Mouse (Mus musculus): Measurements from ENCODE around the gene Plscr1. TPM values are rescaled to one million over a fixed set of nuclear protein-coding genes. Genes with fewer than 3 reads are reported as not detected.

Gene Plscr1
- total and polyA plus RNA-seq, 3 experiments, result 5.5 to 9.5 TPM; not detected in 1

DNA sequence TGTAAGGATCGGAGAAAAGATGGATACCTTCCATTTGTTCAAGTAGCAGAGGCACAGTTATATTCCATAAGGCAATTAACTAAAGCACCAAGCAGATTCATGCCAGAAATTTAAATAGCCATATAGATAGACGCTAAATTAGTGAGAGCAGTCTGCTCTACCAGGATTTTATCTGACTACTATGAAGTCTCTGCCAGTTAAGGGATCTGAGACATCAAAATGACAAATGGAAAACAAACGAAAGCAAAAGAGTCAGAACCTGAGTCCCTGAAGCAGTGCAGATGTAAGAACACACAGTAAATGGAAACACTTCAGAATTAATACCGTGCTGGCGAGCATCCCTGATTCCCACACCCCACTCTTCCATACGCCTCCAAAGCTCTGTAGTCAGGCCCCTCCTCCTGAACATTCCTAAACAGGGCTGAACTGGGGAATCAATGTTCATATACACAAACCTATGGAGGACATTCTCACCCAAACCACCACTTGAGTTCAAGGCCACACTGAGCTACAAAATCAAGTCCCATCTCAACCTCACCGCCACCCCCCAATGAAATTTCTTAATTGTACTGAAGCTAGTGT is 39.1 kb upstream of the Plscr1 start:
- Histone ChIP-seq H3K4me3 (ENCODE audit: control insufficient read depth in 1 of 2, insufficient read depth in 1 of 2, low read depth in 2 of 2, low read length in 2 of 2) (no peak overlapping the region), H3K36me3 (ENCODE audit: control insufficient read depth in 1 of 2, insufficient read depth in 2 of 2, low read length in 2 of 2) (peaks cover 0 to 8% of the 10 kb centered on the region in 2 experiments; a peak in 2 of 4 replicates), H3K79me2 (ENCODE audit: control insufficient read depth, insufficient read depth, low read length, poor library complexity) (no peaks in the 10 kb centered on the region), H3K4me1 (ENCODE audit: control insufficient read depth in 1 of 2, insufficient read depth in 2 of 2, low read length in 2 of 2) (peaks cover 0 to 8% of the 10 kb centered on the region in 2 experiments; a peak in 3 of 4 replicates), H3K27ac (ENCODE audit: control insufficient read depth, low read depth, low read length) (no peak overlapping the region), H3K9ac (ENCODE audit: control insufficient read depth, low read depth, low read length, poor library complexity, severe bottlenecking) (no peak overlapping the region), H3K27me3 (ENCODE audit: control insufficient read depth in 1 of 2, insufficient read depth in 2 of 2, low read length in 2 of 2) (peaks cover 0 to 2% of the 10 kb centered on the region in 2 experiments; a peak in 1 of 4 replicates), H3K9me3 (replicated peaks; ENCODE audit: insufficient read depth, low read length) (no peaks in the 10 kb centered on the region)
- no peak for DNase-seq (ENCODE audit: low read depth, low spot score)
- TF ChIP-seq TCF12 (IDR thresholded peaks at IDR 0.05; ENCODE audit: low read depth, low read length) (no peak), MAX (IDR thresholded peaks at IDR 0.05; ENCODE audit: low read length) (no peak), ETS1 (IDR thresholded peaks at IDR 0.05; ENCODE audit: low read depth, low read length) (no peak), KAT2A (conservative IDR thresholded peaks at IDR 0.05; ENCODE audit: low read depth, low read length) (no peak), MYB (IDR thresholded peaks at IDR 0.05; ENCODE audit: low read depth, low read length) (no peak), NELFE (IDR thresholded peaks at IDR 0.05; ENCODE audit: low read depth, low read length) (no peak), POLR2A (IDR thresholded peaks at IDR 0.05; ENCODE audit: control insufficient read depth in 1 of 2, insufficient read depth in 1 of 2, low read depth in 1 of 2, low read length in 2 of 2, poor library complexity in 1 of 2) (no peak), MXI1 (IDR thresholded peaks at IDR 0.05; ENCODE audit: low read depth, low read length) (no peak), MAFK (IDR thresholded peaks at IDR 0.05; ENCODE audit: borderline replicate concordance, low read depth, low read length) (no peak), JUND (IDR thresholded peaks at IDR 0.05; ENCODE audit: low read depth, low read length) (no peak)

- Histone ChIP-seq H3K36me3 (ENCODE audit: control insufficient read depth in 1 of 2, insufficient read depth in 2 of 2, low read length in 2 of 2) (peaks cover 0 to 8% of the 10 kb centered on the region in 2 experiments; a peak in 2 of 4 replicates), H3K4me1 (ENCODE audit: control insufficient read depth in 1 of 2, insufficient read depth in 2 of 2, low read length in 2 of 2) (peaks cover 0 to 8% of the 10 kb centered on the region in 2 experiments; a peak in 3 of 4 replicates), H3K79me2 (ENCODE audit: control insufficient read depth, insufficient read depth, low read length, poor library complexity) (no peaks in the 10 kb centered on the region), H3K9ac (ENCODE audit: control insufficient read depth, low read depth, low read length, poor library complexity, severe bottlenecking) (no peak overlapping the region), H3K27me3 (ENCODE audit: control insufficient read depth in 1 of 2, insufficient read depth in 2 of 2, low read length in 2 of 2) (peaks cover 0 to 2% of the 10 kb centered on the region in 2 experiments; a peak in 1 of 4 replicates), H3K4me3 (ENCODE audit: control insufficient read depth in 1 of 2, insufficient read depth in 1 of 2, low read depth in 2 of 2, low read length in 2 of 2) (no peak overlapping the region), H3K27ac (ENCODE audit: control insufficient read depth, low read depth, low read length) (peak overlapping the region; percentile 0; the same call in 1 of the 2 replicates), H3K9me3 (replicated peaks; ENCODE audit: insufficient read depth, low read length) (no peaks in the 10 kb centered on the region)
- peak; percentile 60 for DNase-seq (ENCODE audit: low read depth, low spot score)
- TF ChIP-seq TBP (IDR thresholded peaks at IDR 0.05; ENCODE audit: low read depth, low read length) (no peak), MXI1 (IDR thresholded peaks at IDR 0.05; ENCODE audit: low read depth, low read length) (no peak), HCFC1 (IDR thresholded peaks at IDR 0.05; ENCODE audit: low read depth, low read length) (no peak), E2F4 (IDR thresholded peaks at IDR 0.05; ENCODE audit: borderline replicate concordance, low read depth, low read length) (no peak), USF2 (IDR thresholded peaks at IDR 0.05; ENCODE audit: borderline replicate concordance in 1 of 2, insufficient read depth in 1 of 2, low read depth in 1 of 2, low read length in 2 of 2) (no peak), RAD21 (IDR thresholded peaks at IDR 0.05; ENCODE audit: low read depth, low read length) (no peak; the same call in none of the 2 replicates), GATA1 (IDR thresholded peaks at IDR 0.05; ENCODE audit: low read depth, low read length) (peak; percentile 83), CTCF (IDR thresholded peaks at IDR 0.05 in 2 of 3, conservative IDR thresholded peaks at IDR 0.05 in 1 of 3; ENCODE audit: control insufficient read depth in 1 of 3, insufficient read depth in 1 of 3, low read depth in 2 of 3, low read length in 3 of 3, poor library complexity in 1 of 3, severe bottlenecking in 1 of 3) (no peak), ZMIZ1 (IDR thresholded peaks at IDR 0.05; ENCODE audit: low read depth, low read length) (no peak), MAFK (IDR thresholded peaks at IDR 0.05; ENCODE audit: borderline replicate concordance, low read depth, low read length) (no peak), SIN3A (IDR thresholded peaks at IDR 0.05; ENCODE audit: low read length) (peak; percentile 47; the same call in 1 of the 2 replicates), MYB (IDR thresholded peaks at IDR 0.05; ENCODE audit: low read depth, low read length) (peak; percentile 39; the same call in 1 of the 2 replicates), RCOR1 (IDR thresholded peaks at IDR 0.05; ENCODE audit: low read depth, low read length) (0 out of 2 replicates have a peak, but pooled peaks have one; percentile 30), ZC3H11A (IDR thresholded peaks at IDR 0.05; ENCODE audit: low read depth, low read length) (0 out of 2 replicates have a peak, but pooled peaks have one; percentile 5), MAX (IDR thresholded peaks at IDR 0.05; ENCODE audit: low read length) (no peak), POLR2AphosphoS2 (IDR thresholded peaks at IDR 0.05; ENCODE audit: low read length) (no peak), CHD2 (IDR thresholded peaks at IDR 0.05; ENCODE audit: low read length) (no peak), EP300 (IDR thresholded peaks at IDR 0.05; ENCODE audit: low read depth in 1 of 2, low read length in 2 of 2) (peak; percentile 71 to 83), POLR2A (IDR thresholded peaks at IDR 0.05; ENCODE audit: control insufficient read depth in 1 of 2, insufficient read depth in 1 of 2, low read depth in 1 of 2, low read length in 2 of 2, poor library complexity in 1 of 2) (no peak), POLR2AphosphoS5 (IDR thresholded peaks at IDR 0.05; ENCODE audit: borderline replicate concordance, low read depth, low read length) (no peak), TCF12 (IDR thresholded peaks at IDR 0.05; ENCODE audit: low read depth, low read length) (peak; percentile 59), UBTF (IDR thresholded peaks at IDR 0.05; ENCODE audit: borderline replicate concordance, insufficient read depth, low read depth, low read length) (no peak), ETS1 (IDR thresholded peaks at IDR 0.05; ENCODE audit: low read depth, low read length) (peak; percentile 61; the same call in 1 of the 2 replicates), BHLHE40 (IDR thresholded peaks at IDR 0.05; ENCODE audit: borderline replicate concordance, low read depth, low read length) (no peak)
These were observed 38.5 kb upstream of the Plscr1 start for GRCm38 (mm10) chr9:92211048-92211447.

All from MEL (cell line).